9 mouse cellular contexts compared by ENCODE assay signal in genomic region chr4:6514823-6515222, GRCm38 (mm10).
DNase-seq lines count a peak whose midpoint lies in the region; ATAC-seq and TF ChIP-seq lines count a peak whose summit lies in the region.
"Had no signal": no experiment of that assay in that cellular context is flagged by ENCODE, and none has a peak within 500 bp of the region (broad histone marks: within the 10 kb centered on the region; RNA-seq: fewer than 3 reads in every experiment).

No protein-coding gene starts in this region.

- TF ChIP-seq CTCF in MEL (IDR thresholded peaks at IDR 0.05 in 2 of 3, conservative IDR thresholded peaks at IDR 0.05 in 1 of 3; ENCODE audit: control insufficient read depth in 1 of 3, insufficient read depth in 1 of 3, low read depth in 2 of 3, low read length in 3 of 3, poor library complexity in 1 of 3, severe bottlenecking in 1 of 3), result peak; percentile 58 to 78 (median 78)
- TF ChIP-seq CTCF in lung, adult 2 months (IDR thresholded peaks at IDR 0.05; ENCODE audit: insufficient read depth, low read length), result peak; percentile 31; the same call in 1 of the 2 replicates

- H3K79me2 ChIP-seq in MEL (ENCODE audit: control insufficient read depth, insufficient read depth, low read length, poor library complexity), result no peaks in the 10 kb centered on the region

- no peaks in the 10 kb centered on the region for H3K9me3 ChIP-seq in MEL (replicated peaks; ENCODE audit: insufficient read depth, low read length)
- no peaks in the 10 kb centered on the region for H3K9me3 ChIP-seq in embryonic facial prominence, embryonic 15.5 days (replicated peaks)
- H3K9me3 ChIP-seq: limb, embryonic 15.5 days had no signal

- no peaks in the 10 kb centered on the region for H3K4me1 ChIP-seq in MEL (ENCODE audit: control insufficient read depth in 1 of 2, insufficient read depth in 2 of 2, low read length in 2 of 2)
- peaks cover 17% of the 10 kb centered on the region for H3K4me1 ChIP-seq in embryonic facial prominence, embryonic 15.5 days
- no peaks in the 10 kb centered on the region for H3K4me1 ChIP-seq in lung, adult 2 months (ENCODE audit: control insufficient read depth, insufficient read depth, low read length)

- H3K36me3 ChIP-seq in MEL (ENCODE audit: control insufficient read depth in 1 of 2, insufficient read depth in 2 of 2, low read length in 2 of 2), result no peaks in the 10 kb centered on the region
- H3K36me3 ChIP-seq in embryonic facial prominence, embryonic 15.5 days, result no peaks in the 10 kb centered on the region
- H3K36me3 ChIP-seq: limb, embryonic 15.5 days had no signal

- TF ChIP-seq POLR2A in MEL (IDR thresholded peaks at IDR 0.05; ENCODE audit: control insufficient read depth in 1 of 2, insufficient read depth in 1 of 2, low read depth in 1 of 2, low read length in 2 of 2, poor library complexity in 1 of 2), result no peak
- no peak for TF ChIP-seq POLR2A in lung, adult 2 months (IDR thresholded peaks at IDR 0.05; ENCODE audit: borderline replicate concordance, extremely low read depth, low read depth, low read length)

- intact Hi-C loops in heart, postnatal 36 days (cut with DNase I), result loop anchor here (2.0 to 10.0 kb wide), 3 partner anchors 80 to 1740 kb away; no protein-coding TSS in a partner anchor

- ATAC-seq in embryonic facial prominence, embryonic 15.5 days (ENCODE audit: insufficient number of reproducible peaks, low FRiP score, low TSS enrichment, low read depth), result 0 out of 2 replicates have a peak, but pooled peaks have one; percentile 51

- H3K27me3 ChIP-seq in MEL (ENCODE audit: control insufficient read depth in 1 of 2, insufficient read depth in 2 of 2, low read length in 2 of 2), result no peaks in the 10 kb centered on the region
- no peaks in the 10 kb centered on the region for H3K27me3 ChIP-seq in embryonic facial prominence, embryonic 15.5 days
- H3K27me3 ChIP-seq: limb, embryonic 15.5 days had no signal

- TF ChIP-seq RAD21 in MEL (IDR thresholded peaks at IDR 0.05; ENCODE audit: low read depth, low read length), result peak; percentile 62

- TF ChIP-seq EP300 in MEL (IDR thresholded peaks at IDR 0.05; ENCODE audit: low read depth in 1 of 2, low read length in 2 of 2), result no peak

- 16% methylated on average over 6 of the region's 6 CpGs for WGBS in embryonic facial prominence, embryonic 15.5 days
- WGBS in lung, adult 2 months, result 18% methylated on average over 6 of the region's 6 CpGs

- H3K4me2 ChIP-seq in embryonic facial prominence, embryonic 15.5 days (replicated peaks), result no peak overlapping the region
- H3K4me2 ChIP-seq: limb, embryonic 15.5 days had no signal

- H3K9ac ChIP-seq in MEL (ENCODE audit: control insufficient read depth, low read depth, low read length, poor library complexity, severe bottlenecking), result no peak overlapping the region
- no peak overlapping the region for H3K9ac ChIP-seq in embryonic facial prominence, embryonic 15.5 days
- H3K9ac ChIP-seq: limb, embryonic 15.5 days had no signal

- H3K27ac ChIP-seq in MEL (ENCODE audit: control insufficient read depth, low read depth, low read length), result no peak overlapping the region
- H3K27ac ChIP-seq in embryonic facial prominence, embryonic 15.5 days (replicated peaks), result peak overlapping the region; percentile 29; the same call in 1 of the 2 replicates

- peak; percentile 64 for DNase-seq in MEL (ENCODE audit: low read depth, low spot score)
- peak; percentile 90 for DNase-seq in brain, adult 2 months (ENCODE audit: low read depth, low spot score)
- peak; percentile 57 to 61 for DNase-seq in heart, postnatal 36 days
- peak; percentile 84 for DNase-seq in layer of hippocampus, adult 11-12 months (ENCODE audit: low spot score)
- peak; percentile 29 for DNase-seq in lung, adult 2 months
- peak; percentile 59 for DNase-seq in retina, adult 2 months (ENCODE audit: low read depth, low spot score)
- peak; percentile 47 for DNase-seq in yolk sac, embryonic 10.5 days (ENCODE audit: low spot score)

- no peak overlapping the region for H3K4me3 ChIP-seq in MEL (ENCODE audit: control insufficient read depth in 1 of 2, insufficient read depth in 1 of 2, low read depth in 2 of 2, low read length in 2 of 2)
- no peak overlapping the region for H3K4me3 ChIP-seq in embryonic facial prominence, embryonic 15.5 days (replicated peaks)
- no peak overlapping the region for H3K4me3 ChIP-seq in lung, adult 2 months (replicated peaks; ENCODE audit: extremely low read depth, low read depth, low read length)
- H3K4me3 ChIP-seq: limb, embryonic 15.5 days had no signal

TF ChIP-seq in MEL, 35 proteins besides CTCF, POLR2A, EP300 and RAD21:
- TF ChIP-seq NRF1 (IDR thresholded peaks at IDR 0.05; ENCODE audit: insufficient read depth, low read depth, low read length, poor library complexity, severe bottlenecking) (no peak), SMC3 (IDR thresholded peaks at IDR 0.05; ENCODE audit: low read depth, low read length) (peak; percentile 78)

Comparison
In these comparisons a context has a peak if more than half of its experiments do, and no peak if none do; other contexts are left out.
1. DNase-seq: peak in every context shown above with its lines; median percentile 90 in brain, adult 2 months; 84 in layer of hippocampus, adult 11-12 months; 64 in MEL; 59 in heart, postnatal 36 days; 59 in retina, adult 2 months; 47 in yolk sac, embryonic 10.5 days; 29 in lung, adult 2 months.